Mouse (Mus musculus): ENCODE data around the gene Unk.
"Not testable (repeated sequence)": the region's sequence is repeated elsewhere in the genome, so short reads cannot be mapped to it uniquely, and the experiment has no call there.

Gene Unk

GRCm38 (mm10) chr11:116091591-116091990 lies 61.5 kb downstream of the Unk start:
- no peak for DNase-seq

GRCm38 (mm10) chr11:116092959-116093358 lies 62.8 kb downstream of the Unk start:
- not testable (repeated sequence) for DNase-seq

- no peak for DNase-seq
Observed at GRCm38 (mm10) chr11:116093771-116094565, 63.8 kb downstream of the Unk start.

- no peak for DNase-seq
Observed at GRCm38 (mm10) chr11:116095573-116095972, 65.5 kb downstream of the Unk start.

- no peak for DNase-seq
Observed at GRCm38 (mm10) chr11:116096213-116097108, 66.3 kb downstream of the Unk start.

- DNase-seq = no peak
Observed at GRCm38 (mm10) chr11:116098711-116099460, 68.8 kb downstream of the Unk start.

GRCm38 (mm10) chr11:116099462-116099861 lies 69.3 kb downstream of the Unk start:
- no peak for DNase-seq

GRCm38 (mm10) chr11:116100385-116100784 lies 70.3 kb downstream of the Unk start:
- DNase-seq = no peak

- no peak for DNase-seq
Observed at GRCm38 (mm10) chr11:116100839-116101238, 70.7 kb downstream of the Unk start.

GRCm38 (mm10) chr11:116101931-116102381 lies 71.8 kb downstream of the Unk start:
- no peak for DNase-seq

GRCm38 (mm10) chr11:116102472-116102871 lies 72.3 kb downstream of the Unk start:
- no peak for DNase-seq

- no peak for DNase-seq
Observed at GRCm38 (mm10) chr11:116103572-116103971, 73.5 kb downstream of the Unk start.

- no peak for DNase-seq
Observed at GRCm38 (mm10) chr11:116104006-116104646, 74.0 kb downstream of the Unk start.

GRCm38 (mm10) chr11:116105065-116105464 lies 74.9 kb downstream of the Unk start:
- DNase-seq = no peak

- DNase-seq = no peak
Observed at GRCm38 (mm10) chr11:116106154-116106962, 76.2 kb downstream of the Unk start.

GRCm38 (mm10) chr11:116106963-116107776 lies 77.0 kb downstream of the Unk start:
- DNase-seq = no peak

- no peak for DNase-seq
Observed at GRCm38 (mm10) chr11:116107777-116108285, 77.7 kb downstream of the Unk start.

- DNase-seq = no peak
Observed at GRCm38 (mm10) chr11:116108464-116109137, 78.5 kb downstream of the Unk start.

GRCm38 (mm10) chr11:116109441-116110081 lies 79.4 kb downstream of the Unk start:
- DNase-seq = peak in 1 of 2 experiments; percentile 22
